Mouse (Mus musculus) layer of hippocampus, postnatal 14 days (tissue): Measurements from ENCODE around the gene E2f7. TPM values are rescaled to one million over a fixed set of nuclear protein-coding genes. Genes with fewer than 3 reads are reported as not detected.
A peak's percentile ranks its signal among the peaks of the same experiment; 100 is the strongest.

Experiments
- DNase-seq, 2 experiments: peaks; one replicate each; pipeline ENCODE4 v3.0.0; 2021 to 2022; ENCODE audit warnings: low spot score in 2 of 2, mixed read lengths in 1 of 2
- total RNA-seq, 2 experiments: library from RNA; stranded (reverse); gene quantifications; 2 replicates each; pipeline ENCODE4 v1.2.3; 2021

E2f7 gene
- total RNA-seq, 2 experiments from 2014 or later, result 0.62 to 1.2 TPM

- DNase-seq, result no peak
These were observed 28.6 kb downstream of the E2f7 start for GRCm38 (mm10) chr10:110773878-110774277.

- DNase-seq, result no peak
These were observed 36.5 kb downstream of the E2f7 start for GRCm38 (mm10) chr10:110781772-110782171.

- no peak for DNase-seq
These were observed 37.4 kb downstream of the E2f7 start for GRCm38 (mm10) chr10:110782655-110783054.

GRCm38 (mm10) chr10:110788049-110788752, 43.0 kb downstream of the E2f7 start:
- no peak for DNase-seq

GRCm38 (mm10) chr10:110789683-110790082, 44.4 kb downstream of the E2f7 start:
- no peak for DNase-seq

GRCm38 (mm10) chr10:110793150-110793787, 48.0 kb downstream of the E2f7 start:
- DNase-seq, result no peak

- peak; percentile 32 to 53 for DNase-seq
These were observed 49.4 kb downstream of the E2f7 start for GRCm38 (mm10) chr10:110794564-110795205.

GRCm38 (mm10) chr10:110795206-110795796, 50.1 kb downstream of the E2f7 start:
- no peak for DNase-seq

- DNase-seq, result no peak
These were observed 56.1 kb downstream of the E2f7 start for GRCm38 (mm10) chr10:110801296-110801695.

- no peak for DNase-seq
These were observed 59.2 kb downstream of the E2f7 start for GRCm38 (mm10) chr10:110804279-110805024.

- no peak for DNase-seq
These were observed 59.9 kb downstream of the E2f7 start for GRCm38 (mm10) chr10:110805025-110805740.

GRCm38 (mm10) chr10:110806471-110806870, 61.2 kb downstream of the E2f7 start:
- no peak for DNase-seq

- no peak for DNase-seq
These were observed 65.3 kb downstream of the E2f7 start for GRCm38 (mm10) chr10:110810528-110810927.

GRCm38 (mm10) chr10:110811209-110811861, 66.1 kb downstream of the E2f7 start:
- DNase-seq, result no peak

GRCm38 (mm10) chr10:110811862-110812225, 66.6 kb downstream of the E2f7 start:
- DNase-seq, result no peak

GRCm38 (mm10) chr10:110821139-110821538, 75.9 kb downstream of the E2f7 start:
- no peak for DNase-seq

GRCm38 (mm10) chr10:110821692-110822091, 76.5 kb downstream of the E2f7 start:
- no peak for DNase-seq

- no peak for DNase-seq
These were observed 87.1 kb downstream of the E2f7 start for GRCm38 (mm10) chr10:110832336-110832735.

GRCm38 (mm10) chr10:110835115-110835806, 90.0 kb downstream of the E2f7 start:
- peak in 1 of 2 experiments; percentile 2 for DNase-seq
